Mouse (Mus musculus) hindbrain, embryonic 15.5 days (tissue): ENCODE results near the gene Eva1b. TPM values are rescaled to one million over a fixed set of nuclear protein-coding genes. Genes with fewer than 3 reads are reported as not detected.
"Not testable (repeated sequence)": the region's sequence is repeated elsewhere in the genome, so short reads cannot be mapped to it uniquely, and the experiment has no call there.

ENCODE experiments used
- ATAC-seq: fragments of 200-750 bp; cut with Nextera tagmentation; 2 replicates; pipeline ENCODE4 v1.8.0; 2017; ENCODE audit warnings: low read depth, moderate number of reproducible peaks, moderate TSS enrichment; ENCODE audit not compliant: low FRiP score
- H3K27ac ChIP-seq: fragments of 300-500 bp; sonication (generic); replicated peaks from 2 replicates; pipeline ENCODE4 v1.5.1; 2015; ENCODE audit warnings: mild to moderate bottlenecking, inconsistent platforms
- H3K27me3 ChIP-seq: fragments of 300-500 bp; sonication (generic); 2 replicates; pipeline ENCODE4 v1.6.1; 2015; ENCODE audit warnings: control low read depth, inconsistent platforms
- H3K36me3 ChIP-seq: fragments of 300-500 bp; sonication (generic); 2 replicates; pipeline ENCODE4 v1.6.1; 2015; ENCODE audit warnings: control low read depth, inconsistent platforms
- H3K4me1 ChIP-seq: fragments of 300-500 bp; sonication (generic); replicated peaks from 2 replicates; pipeline ENCODE4 v1.6.1; 2015; ENCODE audit warnings: control low read depth, inconsistent platforms
- H3K4me2 ChIP-seq: fragments of 300-500 bp; sonication (generic); 2 replicates; pipeline ENCODE4 v1.6.1; 2015; ENCODE audit warnings: moderate library complexity, mild to moderate bottlenecking, inconsistent platforms
- H3K4me3 ChIP-seq: fragments of 300-500 bp; sonication (generic); 2 replicates; pipeline ENCODE4 v1.5.1; 2015; ENCODE audit warnings: mild to moderate bottlenecking, inconsistent platforms
- H3K9ac ChIP-seq: fragments of 300-500 bp; sonication (generic); 2 replicates; pipeline ENCODE4 v1.6.1; 2015; ENCODE audit warnings: inconsistent platforms
- H3K9me3 ChIP-seq: fragments of 300-500 bp; sonication (generic); 2 replicates; pipeline ENCODE4 v1.6.1; 2016; ENCODE audit warnings: control low read depth, inconsistent platforms
- WGBS: fragments of 180-500 bp; shearing (Covaris S2); methylation state at CpG from one replicate; pipeline ENCODE4 v1.1.7; 2015; 5-methylcytosine and 5-hydroxymethylcytosine counted together
- polyA plus RNA-seq: library from polyadenylated mRNA; unstranded; fragments of >200 nt; fragmentation: Nextera tagmentation; extraction: Ambion mirVana; gene quantifications from 2 replicates; pipeline ENCODE4 v1.2.1, GENCODE M21; 2015

Gene Eva1b
- polyA plus RNA-seq, 1 experiment from 2014 or later, result 14.5 TPM

DNA sequence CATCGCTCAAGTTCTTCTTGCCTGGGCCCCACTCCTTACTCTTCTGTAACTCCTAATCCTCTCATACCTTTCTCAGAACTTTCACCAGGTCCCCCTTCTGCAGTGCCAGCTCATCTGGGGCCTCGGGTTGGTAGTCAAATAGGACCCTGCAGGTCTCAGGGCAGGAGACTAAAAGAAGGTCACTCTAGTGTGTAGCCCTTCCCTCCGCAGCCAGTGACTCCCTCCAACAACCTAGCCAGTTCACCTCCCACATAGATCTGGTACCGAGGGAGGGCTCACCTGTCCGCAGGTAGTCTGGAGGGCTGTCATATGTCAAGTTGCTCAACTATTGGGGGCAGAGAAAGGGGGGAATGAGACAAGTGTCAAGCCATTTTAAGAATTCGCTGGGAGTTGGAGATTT, 13.9 kb downstream of the Eva1b start:
- H3K27me3 ChIP-seq, result no peaks in the 10 kb centered on the region
- H3K9ac ChIP-seq, result no peak overlapping the region
- no peak for ATAC-seq
- H3K4me2 ChIP-seq, result no peak overlapping the region
- peaks cover 11% of the 10 kb centered on the region for H3K36me3 ChIP-seq
- H3K4me1 ChIP-seq, result peaks cover 13% of the 10 kb centered on the region
- no peaks in the 10 kb centered on the region for H3K9me3 ChIP-seq
- 89% methylated on average over 6 of the region's 6 CpGs for WGBS
- H3K4me3 ChIP-seq, result no peak overlapping the region
- H3K27ac ChIP-seq, result no peak overlapping the region

DNA sequence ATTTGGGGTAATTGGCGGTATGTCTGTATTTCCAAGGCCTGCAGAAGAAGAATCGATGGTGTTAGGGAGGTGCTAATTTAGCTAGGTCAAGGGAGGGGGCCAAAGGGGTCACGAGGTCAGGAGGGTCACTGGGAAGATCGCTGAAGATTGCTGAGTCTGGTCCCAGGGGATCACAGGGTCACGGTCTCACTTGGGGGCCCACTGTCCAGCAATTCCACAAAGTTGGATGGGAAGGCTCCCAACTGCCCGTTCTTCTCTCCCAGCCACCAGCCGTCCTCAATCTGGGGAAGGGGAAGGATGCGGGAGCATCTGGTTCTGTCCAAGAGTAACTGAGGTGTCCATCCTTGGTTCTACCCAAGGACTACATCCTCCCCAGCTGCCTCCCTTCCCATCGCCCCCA, 14.4 kb downstream of the Eva1b start:
- Histone ChIP-seq H3K4me2 (peak overlapping the region; percentile 98), H3K27ac (no peak overlapping the region), H3K4me3 (peak overlapping the region; percentile 58; the same call in 1 of the 2 replicates), H3K4me1 (peaks cover 13% of the 10 kb centered on the region), H3K27me3 (no peaks in the 10 kb centered on the region), H3K9ac (no peak overlapping the region), H3K9me3 (no peaks in the 10 kb centered on the region), H3K36me3 (peaks cover 16% of the 10 kb centered on the region)
- peak; percentile 3; the same call in 1 of the 2 replicates for ATAC-seq
- 69% methylated on average over 9 of the region's 9 CpGs for WGBS

DNA sequence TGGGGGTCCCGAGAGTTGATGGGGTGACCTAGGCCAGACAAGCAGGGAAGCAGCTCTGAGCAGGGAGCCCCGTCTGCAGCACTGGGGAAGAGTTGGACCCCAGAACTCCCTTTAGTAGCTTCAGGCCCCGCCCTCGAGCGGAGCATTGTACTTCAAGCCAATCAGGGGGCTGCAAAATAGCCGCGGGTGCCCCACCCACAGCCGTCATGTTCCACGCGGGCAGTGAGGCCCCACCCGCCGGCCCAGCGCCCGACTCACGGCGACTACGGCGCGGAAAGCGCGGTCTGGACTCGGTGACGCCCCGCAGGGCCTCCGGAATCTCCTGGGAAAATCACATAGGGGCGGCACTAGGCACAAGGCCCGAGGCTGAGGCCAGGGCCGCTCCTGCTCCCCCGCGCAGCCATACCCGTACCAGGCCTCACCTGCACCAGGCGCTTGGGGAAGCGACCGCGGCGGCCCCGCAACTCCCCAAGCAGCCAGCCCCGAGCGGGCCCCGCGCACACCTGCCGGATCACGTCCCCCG, 15.1 kb downstream of the Eva1b start:
- whole genome bisulfite sequencing, result under 1% methylated on average over 44 of the region's 44 CpGs
- Histone ChIP-seq H3K27me3 (no peaks in the 10 kb centered on the region), H3K4me3 (peak overlapping the region; percentile 58), H3K9me3 (no peaks in the 10 kb centered on the region), H3K4me2 (peak overlapping the region; percentile 98), H3K27ac (peak overlapping the region; percentile 45; the same call in 1 of the 2 replicates), H3K4me1 (peaks cover 13% of the 10 kb centered on the region), H3K36me3 (peaks cover 18% of the 10 kb centered on the region), H3K9ac (peak overlapping the region; percentile 77)
- ATAC-seq, result peak; percentile 92

GRCm38 (mm10) chr4:126163067-126163659, 15.6 kb downstream of the Eva1b start, which contains the start of gene Sh3d21:
Sh3d21 (minus strand) TSS chr4:126163491.
- Histone ChIP-seq H3K4me3 (peak within 1 kb of the TSS; percentile 58), H3K4me1 (peaks cover 13% of the 10 kb centered on the region), H3K9me3 (no peaks in the 10 kb centered on the region), H3K4me2 (peak within 1 kb of the TSS; percentile 98), H3K27ac (peak within 1 kb of the TSS; percentile 45; the same call in 1 of the 2 replicates), H3K9ac (peak within 1 kb of the TSS; percentile 77), H3K36me3 (peaks cover 22% of the 10 kb centered on the region), H3K27me3 (no peaks in the 10 kb centered on the region)
- WGBS, result 8% methylated on average over 22 of the region's 22 CpGs
- 0 out of 2 replicates have a peak, but pooled peaks have one; percentile 5 for ATAC-seq

- Histone ChIP-seq H3K9ac (no peak overlapping the region), H3K9me3 (no peaks in the 10 kb centered on the region), H3K27me3 (no peaks in the 10 kb centered on the region), H3K36me3 (peaks cover 22% of the 10 kb centered on the region), H3K4me2 (no peak overlapping the region), H3K4me1 (peaks cover 13% of the 10 kb centered on the region), H3K27ac (no peak overlapping the region), H3K4me3 (no peak overlapping the region)
- 68% methylated on average over 4 of the region's 4 CpGs for WGBS
- ATAC-seq, result no peak
These were observed 16.1 kb downstream of the Eva1b start for GRCm38 (mm10) chr4:126163685-126164084.

GRCm38 (mm10) chr4:126165092-126165491, 17.5 kb downstream of the Eva1b start:
- not testable (repeated sequence) for H3K27me3 ChIP-seq, ATAC-seq, H3K9me3 ChIP-seq, H3K27ac ChIP-seq, H3K4me3 ChIP-seq, H3K4me2 ChIP-seq, H3K9ac ChIP-seq
- Histone ChIP-seq H3K4me1 (peaks cover 13% of the 10 kb centered on the region), H3K36me3 (peaks cover 33% of the 10 kb centered on the region)
- WGBS, result 67% methylated on average over 10 of the region's 10 CpGs

GRCm38 (mm10) chr4:126166084-126166483, 18.5 kb downstream of the Eva1b start:
- Histone ChIP-seq H3K9me3 (no peaks in the 10 kb centered on the region), H3K4me2 (no peak overlapping the region), H3K4me3 (no peak overlapping the region), H3K27ac (no peak overlapping the region), H3K9ac (no peak overlapping the region), H3K4me1 (peaks cover 13% of the 10 kb centered on the region), H3K27me3 (no peaks in the 10 kb centered on the region), H3K36me3 (peaks cover 40% of the 10 kb centered on the region)
- 81% methylated on average over 3 of the region's 3 CpGs for WGBS
- ATAC-seq, result no peak

DNA sequence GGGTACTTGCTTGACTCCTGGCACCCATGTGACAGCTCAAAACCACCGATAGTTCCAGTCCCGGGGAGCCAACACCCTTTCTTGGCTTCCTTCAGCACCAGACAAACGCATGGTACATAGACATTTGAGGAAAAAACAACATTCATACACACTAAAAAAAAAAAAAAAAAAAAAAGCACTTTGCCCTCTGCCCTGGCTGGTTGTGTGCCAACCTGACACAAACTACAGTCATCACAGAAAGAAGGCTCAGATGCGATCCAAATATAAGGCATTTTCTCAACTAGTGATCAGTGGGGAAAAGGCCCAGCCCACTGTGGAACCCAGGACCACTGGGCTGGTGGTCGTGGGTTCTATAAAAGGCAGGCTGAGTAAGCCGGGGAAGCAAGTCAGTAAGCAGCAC, 21.3 kb downstream of the Eva1b start:
- no peaks in the 10 kb centered on the region for H3K9me3 ChIP-seq
- 92% methylated on average over 6 of the region's 6 CpGs for WGBS
- no peak overlapping the region for H3K9ac ChIP-seq
- H3K4me3 ChIP-seq, result no peak overlapping the region
- peaks cover 63% of the 10 kb centered on the region for H3K36me3 ChIP-seq
- H3K27ac ChIP-seq, result no peak overlapping the region
- H3K4me1 ChIP-seq, result no peaks in the 10 kb centered on the region
- H3K4me2 ChIP-seq, result no peak overlapping the region
- no peaks in the 10 kb centered on the region for H3K27me3 ChIP-seq
- no peak for ATAC-seq

- 96% methylated on average over 5 of the region's 5 CpGs for WGBS
- not testable (repeated sequence) for H3K4me3 ChIP-seq, H3K4me1 ChIP-seq, H3K4me2 ChIP-seq, H3K9me3 ChIP-seq, H3K27ac ChIP-seq, H3K9ac ChIP-seq, H3K27me3 ChIP-seq, ATAC-seq
- H3K36me3 ChIP-seq, result peaks cover 76% of the 10 kb centered on the region
These were observed 23.2 kb downstream of the Eva1b start for GRCm38 (mm10) chr4:126170737-126171136.

GRCm38 (mm10) chr4:126173800-126174199, 26.3 kb downstream of the Eva1b start:
- H3K9ac ChIP-seq, result no peak overlapping the region

GRCm38 (mm10) chr4:126175980-126176379, 28.4 kb downstream of the Eva1b start:
- H3K27ac ChIP-seq, ATAC-seq, H3K4me3 ChIP-seq: not testable (repeated sequence)

More at GRCm38 (mm10) chr4:126173800-126174199, 26.3 kb downstream of the Eva1b start:
- 94% methylated on average over 5 of the region's 5 CpGs for WGBS
- ATAC-seq, result no peak
- Histone ChIP-seq H3K36me3 (peaks cover 78% of the 10 kb centered on the region), H3K27ac (no peak overlapping the region), H3K27me3 (no peaks in the 10 kb centered on the region), H3K9me3 (no peaks in the 10 kb centered on the region), H3K4me1 (no peaks in the 10 kb centered on the region), H3K4me3 (no peak overlapping the region), H3K4me2 (no peak overlapping the region)

GRCm38 (mm10) chr4:126181170-126181957, 33.8 kb downstream of the Eva1b start:
- Histone ChIP-seq H3K9me3 (no peaks in the 10 kb centered on the region), H3K4me3 (no peak overlapping the region), H3K27me3 (no peaks in the 10 kb centered on the region), H3K36me3 (peaks cover 33% of the 10 kb centered on the region), H3K4me1 (no peaks in the 10 kb centered on the region), H3K9ac (no peak overlapping the region), H3K27ac (no peak overlapping the region), H3K4me2 (no peak overlapping the region)
- WGBS, result 57% methylated on average over 7 of the region's 7 CpGs
- ATAC-seq, result no peak

More at GRCm38 (mm10) chr4:126175980-126176379, 28.4 kb downstream of the Eva1b start:
- H3K9me3 ChIP-seq, H3K9ac ChIP-seq, H3K4me2 ChIP-seq, H3K27me3 ChIP-seq, H3K4me1 ChIP-seq: not testable (repeated sequence)
- 95% methylated on average over 7 of the region's 7 CpGs for WGBS
- peaks cover 75% of the 10 kb centered on the region for H3K36me3 ChIP-seq
